Mouse (Mus musculus) heart, postnatal 0 days (tissue): ENCODE measurements around the gene Pias4. TPM values are rescaled to one million over a fixed set of nuclear protein-coding genes. Genes with fewer than 3 reads are reported as not detected.
"Not testable (repeated sequence)": the region's sequence is repeated elsewhere in the genome, so short reads cannot be mapped to it uniquely, and the experiment has no call there.

Experiments used
- ATAC-seq: fragments of 200-750 bp; cut with Nextera tagmentation; 2 replicates; pipeline ENCODE4 v1.8.0; 2017; ENCODE audit warnings: low read depth, moderate number of reproducible peaks, moderate library complexity; ENCODE audit not compliant: insufficient read depth
- DNase-seq: peaks from one replicate; pipeline ENCODE4 v3.0.0-alpha.2; 2016; ENCODE audit warnings: low spot score
- H3K27ac ChIP-seq: fragments of 300-500 bp; sonication (generic); 2 replicates; pipeline ENCODE4 v1.5.1; 2014; ENCODE audit warnings: low read depth, mild to moderate bottlenecking
- H3K27me3 ChIP-seq: fragments of 300-500 bp; sonication (generic); 2 replicates; pipeline ENCODE4 v1.6.1; 2014; ENCODE audit warnings: low read length, mixed read lengths; ENCODE audit not compliant: control insufficient read depth, insufficient read depth
- H3K36me3 ChIP-seq: fragments of 300-500 bp; sonication (generic); replicated peaks from 2 replicates; pipeline ENCODE4 v1.6.1; 2014; ENCODE audit warnings: low read length, mixed read lengths; ENCODE audit not compliant: control insufficient read depth, insufficient read depth
- H3K4me1 ChIP-seq: fragments of 300-500 bp; sonication (generic); 2 replicates; pipeline ENCODE4 v1.6.1; 2014; ENCODE audit warnings: antibody characterized with exemption; ENCODE audit not compliant: control insufficient read depth, insufficient read depth
- H3K4me2 ChIP-seq: fragments of 300-500 bp; sonication (generic); 2 replicates; pipeline ENCODE4 v1.6.1; 2014; ENCODE audit warnings: low read depth, mild to moderate bottlenecking, low read length, moderate library complexity
- H3K4me3 ChIP-seq: fragments of 300-500 bp; sonication (generic); 2 replicates; pipeline ENCODE4 v1.5.1; 2014; ENCODE audit warnings: low read depth, low read length
- H3K9ac ChIP-seq: fragments of 300-500 bp; sonication (generic); replicated peaks from 2 replicates; pipeline ENCODE4 v1.6.1; 2014; ENCODE audit warnings: low read depth, low read length, mixed read lengths
- H3K9me3 ChIP-seq: fragments of 300-500 bp; sonication (generic); replicated peaks from 2 replicates; pipeline ENCODE4 v1.6.1; 2016; ENCODE audit warnings: low read length; ENCODE audit not compliant: control insufficient read depth
- CTCF ChIP-seq: IDR thresholded peaks from 2 replicates; pipeline ENCODE4 v1.5.1; 2016; ENCODE audit warnings: antibody characterized with exemption, control low read depth, low read depth
- EP300 ChIP-seq: IDR thresholded peaks from 2 replicates; pipeline ENCODE4 v1.6.1; 2016; ENCODE audit warnings: antibody characterized with exemption, low read depth
- WGBS: fragments of 180-500 bp; shearing (Covaris S2); extraction: QIAGEN DNeasy Blood & Tissue Kit; methylation state at CpG from one replicate; pipeline ENCODE4 v1.1.7; 2014; 5-methylcytosine and 5-hydroxymethylcytosine counted together
- polyA plus RNA-seq: library from polyadenylated mRNA; unstranded; fragments of >200 nt; fragmentation: Nextera tagmentation; extraction: Ambion mirVana; gene quantifications from 2 replicates; pipeline ENCODE4 v1.2.1, GENCODE M21; 2015
- total RNA-seq: library from RNA; depleted of rRNA; stranded (reverse); fragments of >200 nt; gene quantifications from 2 replicates; pipeline ENCODE4 v1.2.3, GENCODE M21; 2014; ENCODE audit warnings: low replicate concordance

Pias4 gene
- total and polyA plus RNA-seq, 2 experiments from 2014 or later: 14.4 to 19.8 TPM

DNA sequence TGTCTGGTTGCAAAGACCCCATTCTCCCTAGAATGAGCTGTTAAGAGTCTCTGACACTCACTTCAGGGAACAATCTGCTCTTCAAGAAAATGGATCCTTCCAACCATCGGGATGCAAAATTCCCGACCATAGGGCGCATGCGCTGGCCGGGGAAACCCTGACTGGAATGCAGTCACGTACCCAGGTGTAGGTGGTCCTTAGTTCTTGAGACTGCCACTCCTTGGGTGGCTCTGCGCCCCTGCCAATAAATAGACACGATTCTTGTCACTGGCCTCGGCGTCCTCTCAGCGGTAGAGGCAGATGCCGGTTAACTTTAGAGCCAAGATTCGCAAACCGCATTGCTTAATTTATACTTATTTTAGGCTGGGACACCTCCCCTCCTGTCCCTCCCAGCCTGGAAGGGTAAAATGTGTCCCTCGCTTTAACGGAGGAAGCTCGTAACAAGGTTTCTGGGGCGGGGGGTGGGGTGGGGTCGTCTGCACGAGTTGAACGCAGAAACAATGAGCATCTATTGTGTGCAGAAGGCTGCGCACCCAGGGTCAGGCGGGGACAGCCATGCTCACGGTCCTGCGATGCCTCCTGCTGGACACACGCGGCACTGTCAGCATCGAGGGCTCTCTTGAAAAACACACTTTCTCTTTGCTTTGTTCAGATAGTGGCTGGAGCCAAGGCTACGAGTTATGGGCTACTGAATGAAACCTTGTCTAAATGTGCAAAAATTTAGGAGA, 7.1 kb upstream of the Pias4 start:
- DNase-seq (peak; percentile 86), ATAC-seq (peak; percentile 48)
- peak overlapping the region; percentile 95 for H3K27ac ChIP-seq
- peak overlapping the region; percentile 29 for H3K4me3 ChIP-seq
- TF ChIP-seq CTCF: peak; percentile 91
- TF ChIP-seq EP300: no peak
- peaks cover 20% of the 10 kb centered on the region for H3K4me1 ChIP-seq
- H3K9me3 ChIP-seq: no peaks in the 10 kb centered on the region
- no peaks in the 10 kb centered on the region for H3K27me3 ChIP-seq
- peaks cover 25% of the 10 kb centered on the region for H3K36me3 ChIP-seq
- 4% methylated on average over 29 of the region's 29 CpGs for WGBS
- H3K4me2 ChIP-seq: peak overlapping the region; percentile 53
- H3K9ac ChIP-seq: no peak overlapping the region

- Histone ChIP-seq H3K9me3 (no peaks in the 10 kb centered on the region), H3K36me3 (peaks cover 9% of the 10 kb centered on the region), H3K4me2 (peak overlapping the region; percentile 45), H3K9ac (peak overlapping the region; percentile 18; the same call in 1 of the 2 replicates), H3K27me3 (no peaks in the 10 kb centered on the region), H3K4me3 (no peak overlapping the region), H3K4me1 (peaks cover 23% of the 10 kb centered on the region), H3K27ac (peak overlapping the region; percentile 87)
- no peak for TF ChIP-seq EP300
- peak; percentile 81 for TF ChIP-seq CTCF
- DNase-seq (peak; percentile 84), ATAC-seq (peak; percentile 18; the same call in 1 of the 2 replicates)
- 8% methylated on average over 21 of the region's 21 CpGs for WGBS
Observed at GRCm38 (mm10) chr10:81173132-81173531, 5.4 kb upstream of the Pias4 start.

DNA sequence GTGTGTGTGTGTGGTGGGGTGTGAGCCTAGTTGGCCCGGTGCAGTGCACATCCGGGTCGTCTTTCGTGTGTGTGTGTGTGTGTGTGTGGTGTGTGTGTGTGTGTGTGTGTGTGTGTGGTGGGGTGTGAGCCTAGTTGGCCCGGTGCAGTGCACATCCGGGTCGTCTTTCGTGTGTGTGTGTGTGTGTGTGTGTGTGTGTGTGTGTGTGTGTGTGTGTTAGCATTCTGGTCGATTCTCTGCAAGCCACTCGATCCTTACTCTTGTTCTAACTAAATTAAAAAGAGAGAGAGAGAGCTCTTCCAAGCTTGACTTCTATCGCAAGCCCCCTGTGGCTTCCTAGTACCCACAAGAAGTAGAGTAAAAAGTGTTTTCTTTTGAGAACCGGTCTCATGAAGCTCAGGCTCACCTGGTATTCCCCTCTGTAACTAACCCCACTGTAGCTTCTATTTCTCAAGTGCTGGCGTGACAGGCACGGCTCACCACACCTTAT, 1.7 kb upstream of the Pias4 start:
- peak overlapping the region; percentile 66 for H3K27ac ChIP-seq
- peak overlapping the region; percentile 21; the same call in 1 of the 2 replicates for H3K4me2 ChIP-seq
- H3K4me1 ChIP-seq: peaks cover 20% of the 10 kb centered on the region
- H3K36me3 ChIP-seq, H3K9ac ChIP-seq, H3K9me3 ChIP-seq, H3K27me3 ChIP-seq, DNase-seq, H3K4me3 ChIP-seq: not testable (repeated sequence)
- WGBS: 46% methylated on average over 6 of the region's 14 CpGs
- peak; percentile 19; the same call in 1 of the 2 replicates for ATAC-seq

GRCm38 (mm10) chr10:81168521-81169244, 960 bp upstream of the Pias4 start:
- peak; percentile 90 for DNase-seq
- WGBS: 2% methylated on average over 29 of the region's 29 CpGs
- Histone ChIP-seq H3K9me3 (no peaks in the 10 kb centered on the region), H3K36me3 (peaks cover under 1% of the 10 kb centered on the region; the same call in 1 of the 2 replicates), H3K4me3 (peak overlapping the region; percentile 98), H3K4me1 (peaks cover 19% of the 10 kb centered on the region), H3K27me3 (no peaks in the 10 kb centered on the region), H3K4me2 (peak overlapping the region; percentile 91), H3K27ac (peak overlapping the region; percentile 87), H3K9ac (peak overlapping the region; percentile 58)
- ATAC-seq: peak; percentile 52
- TF ChIP-seq CTCF: no peak

DNA sequence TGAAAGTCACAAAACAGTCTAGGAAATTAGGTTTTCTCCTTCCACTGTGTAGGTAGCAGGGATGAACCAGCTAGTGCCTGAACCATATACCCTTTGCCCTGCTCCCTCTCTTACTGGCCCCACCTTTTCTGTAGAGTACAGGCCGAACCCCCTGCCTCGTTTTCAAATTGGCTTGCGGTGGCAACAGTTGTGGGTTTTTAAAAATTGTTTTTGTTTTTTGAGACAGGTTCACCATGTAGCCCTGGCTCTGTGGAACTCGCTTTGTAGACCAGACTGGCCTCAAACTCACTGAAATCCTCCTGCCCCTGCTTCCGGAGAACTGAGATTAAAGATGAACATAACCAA, 336 bp upstream of the Pias4 start:
- peaks cover 15% of the 10 kb centered on the region for H3K4me1 ChIP-seq
- DNase-seq: no peak

More for the DNA sequence above, 336 bp upstream of the Pias4 start:
- peak overlapping the region; percentile 37; the same call in 1 of the 2 replicates for H3K9ac ChIP-seq
- H3K27ac ChIP-seq: peak overlapping the region; percentile 87
- peaks cover 5% of the 10 kb centered on the region; the same call in 1 of the 2 replicates for H3K36me3 ChIP-seq
- H3K9me3 ChIP-seq: no peaks in the 10 kb centered on the region
- 11% methylated on average over 5 of the region's 5 CpGs for WGBS
- peak; percentile 47; the same call in 1 of the 2 replicates for ATAC-seq
- peak overlapping the region; percentile 91 for H3K4me2 ChIP-seq
- H3K27me3 ChIP-seq: no peaks in the 10 kb centered on the region
- TF ChIP-seq CTCF (no peak), EP300 (no peak)
- H3K4me3 ChIP-seq: peak overlapping the region; percentile 98
